Mouse (Mus musculus): ENCODE measurements around the gene Lactbl1.

GRCm38 (mm10) chr4:136650261-136650660 lies 27.8 kb downstream of the Lactbl1 start:
- TF ChIP-seq GATA1 (IDR thresholded peaks at IDR 0.05; ENCODE audit: borderline replicate concordance, low read length) (no peak), FLI1 (IDR thresholded peaks at IDR 0.05; ENCODE audit: low read length) (no peak)

Data from megakaryocyte, embryonic 14.5 days (primary cell).